Mouse (Mus musculus): ENCODE measurements around the gene Ccl28. TPM values are rescaled to one million over a fixed set of nuclear protein-coding genes. Genes with fewer than 3 reads are reported as not detected.
"Not testable (repeated sequence)": the region's sequence is repeated elsewhere in the genome, so short reads cannot be mapped to it uniquely, and the experiment has no call there.

Gene Ccl28
- 0.20 and 0.37 TPM in 2 replicates for polyA plus RNA-seq (2015; fragmentation: Nextera tagmentation; extraction: Ambion mirVana)

GRCm38 (mm10) chr13:119623634-119624033, at the start of gene Ccl28:
TSS of gene Ccl28 (plus strand) at chr13:119623819.
- Histone ChIP-seq H3K27ac (ENCODE audit: low read length) (no peak within 1 kb of the TSS), H3K9ac (ENCODE audit: low read depth, low read length) (no peak within 1 kb of the TSS), H3K27me3 (ENCODE audit: control insufficient read depth, insufficient read depth, low read depth, low read length) (no peaks in the 10 kb centered on the region), H3K4me1 (ENCODE audit: control insufficient read depth, insufficient read depth, low read length) (no peaks in the 10 kb centered on the region), H3K36me3 (ENCODE audit: control insufficient read depth, insufficient read depth, low read length) (no peaks in the 10 kb centered on the region), H3K9me3 (replicated peaks; ENCODE audit: control insufficient read depth, low read length, poor library complexity, severe bottlenecking) (no peaks in the 10 kb centered on the region), H3K4me3 (ENCODE audit: low read depth, low read length) (no peak within 1 kb of the TSS), H3K4me2 (ENCODE audit: low read length) (no peak within 1 kb of the TSS)
- WGBS: 93% methylated on average over 6 of the region's 6 CpGs
- ATAC-seq: no peak

- H3K9me3 ChIP-seq (replicated peaks; ENCODE audit: control insufficient read depth, low read length, poor library complexity, severe bottlenecking); H3K4me3 ChIP-seq (ENCODE audit: low read depth, low read length); H3K36me3 ChIP-seq (ENCODE audit: control insufficient read depth, insufficient read depth, low read length); H3K4me1 ChIP-seq (ENCODE audit: control insufficient read depth, insufficient read depth, low read length); H3K4me2 ChIP-seq (ENCODE audit: low read length); H3K9ac ChIP-seq (ENCODE audit: low read depth, low read length); H3K27me3 ChIP-seq (ENCODE audit: control insufficient read depth, insufficient read depth, low read depth, low read length); H3K27ac ChIP-seq (ENCODE audit: low read length): not testable (repeated sequence)
- 73% methylated on average over 14 of the region's 16 CpGs for WGBS
- peak; percentile 95 for ATAC-seq
Measured at GRCm38 (mm10) chr13:119596321-119597211, 27.1 kb upstream of the Ccl28 start.

- not testable (repeated sequence) for H3K27ac ChIP-seq (ENCODE audit: low read length); H3K9me3 ChIP-seq (replicated peaks; ENCODE audit: control insufficient read depth, low read length, poor library complexity, severe bottlenecking); H3K36me3 ChIP-seq (ENCODE audit: control insufficient read depth, insufficient read depth, low read length); H3K27me3 ChIP-seq (ENCODE audit: control insufficient read depth, insufficient read depth, low read depth, low read length); H3K4me3 ChIP-seq (ENCODE audit: low read depth, low read length); ATAC-seq; H3K9ac ChIP-seq (ENCODE audit: low read depth, low read length); H3K4me1 ChIP-seq (ENCODE audit: control insufficient read depth, insufficient read depth, low read length); H3K4me2 ChIP-seq (ENCODE audit: low read length)
Measured at GRCm38 (mm10) chr13:119598466-119598865, 25.2 kb upstream of the Ccl28 start.

GRCm38 (mm10) chr13:119599066-119599465, 24.6 kb upstream of the Ccl28 start:
- H3K36me3 ChIP-seq (ENCODE audit: control insufficient read depth, insufficient read depth, low read length); H3K27me3 ChIP-seq (ENCODE audit: control insufficient read depth, insufficient read depth, low read depth, low read length); ATAC-seq; H3K4me1 ChIP-seq (ENCODE audit: control insufficient read depth, insufficient read depth, low read length); H3K4me3 ChIP-seq (ENCODE audit: low read depth, low read length); H3K4me2 ChIP-seq (ENCODE audit: low read length); H3K27ac ChIP-seq (ENCODE audit: low read length); H3K9ac ChIP-seq (ENCODE audit: low read depth, low read length): not testable (repeated sequence)
- H3K9me3 ChIP-seq (replicated peaks; ENCODE audit: control insufficient read depth, low read length, poor library complexity, severe bottlenecking): peaks cover 11% of the 10 kb centered on the region
- WGBS: 74% methylated on average over 10 of the region's 12 CpGs

GRCm38 (mm10) chr13:119599498-119599897, 24.1 kb upstream of the Ccl28 start:
- H3K4me1 ChIP-seq (ENCODE audit: control insufficient read depth, insufficient read depth, low read length); H3K27ac ChIP-seq (ENCODE audit: low read length); H3K36me3 ChIP-seq (ENCODE audit: control insufficient read depth, insufficient read depth, low read length); H3K4me2 ChIP-seq (ENCODE audit: low read length); ATAC-seq; H3K4me3 ChIP-seq (ENCODE audit: low read depth, low read length); H3K27me3 ChIP-seq (ENCODE audit: control insufficient read depth, insufficient read depth, low read depth, low read length); H3K9ac ChIP-seq (ENCODE audit: low read depth, low read length): not testable (repeated sequence)
- H3K9me3 ChIP-seq (replicated peaks; ENCODE audit: control insufficient read depth, low read length, poor library complexity, severe bottlenecking): peaks cover 11% of the 10 kb centered on the region
- 74% methylated on average over 2 of the region's 2 CpGs for WGBS

- not testable (repeated sequence) for H3K4me3 ChIP-seq (ENCODE audit: low read depth, low read length); H3K4me1 ChIP-seq (ENCODE audit: control insufficient read depth, insufficient read depth, low read length); H3K4me2 ChIP-seq (ENCODE audit: low read length); H3K27ac ChIP-seq (ENCODE audit: low read length); ATAC-seq; H3K36me3 ChIP-seq (ENCODE audit: control insufficient read depth, insufficient read depth, low read length); H3K9ac ChIP-seq (ENCODE audit: low read depth, low read length); H3K27me3 ChIP-seq (ENCODE audit: control insufficient read depth, insufficient read depth, low read depth, low read length)
- peaks cover 11% of the 10 kb centered on the region for H3K9me3 ChIP-seq (replicated peaks; ENCODE audit: control insufficient read depth, low read length, poor library complexity, severe bottlenecking)
Measured at GRCm38 (mm10) chr13:119600166-119600565, 23.5 kb upstream of the Ccl28 start.

- not testable (repeated sequence) for H3K9me3 ChIP-seq (replicated peaks; ENCODE audit: control insufficient read depth, low read length, poor library complexity, severe bottlenecking); H3K4me1 ChIP-seq (ENCODE audit: control insufficient read depth, insufficient read depth, low read length); ATAC-seq; H3K36me3 ChIP-seq (ENCODE audit: control insufficient read depth, insufficient read depth, low read length); H3K27ac ChIP-seq (ENCODE audit: low read length); H3K9ac ChIP-seq (ENCODE audit: low read depth, low read length); H3K27me3 ChIP-seq (ENCODE audit: control insufficient read depth, insufficient read depth, low read depth, low read length); H3K4me2 ChIP-seq (ENCODE audit: low read length); H3K4me3 ChIP-seq (ENCODE audit: low read depth, low read length)
- WGBS: 46% methylated on average over 12 of the region's 13 CpGs
Measured at GRCm38 (mm10) chr13:119602688-119603331, 20.8 kb upstream of the Ccl28 start.

GRCm38 (mm10) chr13:119603890-119604289, 19.7 kb upstream of the Ccl28 start:
- not testable (repeated sequence) for H3K36me3 ChIP-seq (ENCODE audit: control insufficient read depth, insufficient read depth, low read length); H3K4me1 ChIP-seq (ENCODE audit: control insufficient read depth, insufficient read depth, low read length); H3K27ac ChIP-seq (ENCODE audit: low read length); H3K9me3 ChIP-seq (replicated peaks; ENCODE audit: control insufficient read depth, low read length, poor library complexity, severe bottlenecking); H3K4me2 ChIP-seq (ENCODE audit: low read length); H3K27me3 ChIP-seq (ENCODE audit: control insufficient read depth, insufficient read depth, low read depth, low read length); H3K9ac ChIP-seq (ENCODE audit: low read depth, low read length); H3K4me3 ChIP-seq (ENCODE audit: low read depth, low read length)
- 95% methylated on average over 6 of the region's 8 CpGs for WGBS
- peak; percentile 30; the same call in 1 of the 2 replicates for ATAC-seq

- H3K9ac ChIP-seq (ENCODE audit: low read depth, low read length); H3K9me3 ChIP-seq (replicated peaks; ENCODE audit: control insufficient read depth, low read length, poor library complexity, severe bottlenecking); H3K36me3 ChIP-seq (ENCODE audit: control insufficient read depth, insufficient read depth, low read length); H3K4me1 ChIP-seq (ENCODE audit: control insufficient read depth, insufficient read depth, low read length); H3K4me3 ChIP-seq (ENCODE audit: low read depth, low read length); H3K27ac ChIP-seq (ENCODE audit: low read length); H3K27me3 ChIP-seq (ENCODE audit: control insufficient read depth, insufficient read depth, low read depth, low read length); H3K4me2 ChIP-seq (ENCODE audit: low read length); ATAC-seq: not testable (repeated sequence)
- WGBS: 93% methylated on average over 7 of the region's 9 CpGs
Measured at GRCm38 (mm10) chr13:119604322-119604721, 19.3 kb upstream of the Ccl28 start.
